Mouse (Mus musculus): Measurements from ENCODE around the gene Anks3. TPM values are rescaled to one million over a fixed set of nuclear protein-coding genes. Genes with fewer than 3 reads are reported as not detected.

The Anks3 gene
- polyA plus RNA-seq, 1 experiment from 2014 or later = 44.4 TPM

DNA sequence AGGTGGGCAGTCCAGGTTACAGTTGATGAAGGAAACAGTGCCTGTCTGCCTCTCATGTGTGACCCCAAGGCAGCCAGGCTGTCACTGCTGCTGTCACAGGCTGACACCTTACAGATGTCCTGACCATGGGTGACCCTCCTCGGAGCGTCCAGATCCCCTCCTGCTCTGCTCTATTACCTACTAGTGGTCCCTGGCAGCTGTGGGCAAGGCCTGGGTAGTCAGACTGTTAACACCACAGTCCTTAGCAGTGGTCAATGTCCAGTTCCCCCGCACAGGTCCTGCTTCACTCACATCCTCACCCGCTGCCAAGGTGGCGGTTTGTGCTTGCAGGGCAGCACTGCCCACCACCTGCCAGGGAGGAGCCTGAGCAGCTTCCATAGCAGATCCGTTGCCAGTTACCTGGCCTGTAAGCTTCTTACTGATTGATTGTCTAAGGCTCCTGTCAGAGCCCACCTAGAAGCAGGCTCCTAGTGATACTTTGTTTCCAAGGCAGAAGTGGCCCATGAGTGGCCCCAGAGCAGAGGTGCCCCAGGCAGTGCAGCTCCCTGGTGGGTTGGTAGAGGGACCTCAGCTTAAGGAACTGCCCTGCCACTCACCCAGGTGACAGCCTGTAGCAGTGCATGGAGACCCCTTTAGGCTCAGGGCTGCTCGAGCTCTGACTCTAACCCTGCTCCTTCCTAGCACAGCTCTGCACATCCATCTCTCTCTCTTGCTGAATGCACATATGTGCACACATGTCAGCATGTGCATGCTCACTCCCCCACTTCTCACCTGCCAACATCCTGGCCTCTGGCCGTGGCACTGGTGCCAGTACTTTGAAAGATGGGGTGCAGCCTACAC is 26.4 kb downstream of the Anks3 start:
- Histone ChIP-seq H3K36me3 (peaks cover 80% of the 10 kb centered on the region), H3K4me3 (no peak overlapping the region), H3K27me3 (ENCODE audit: insufficient read depth, poor library complexity, severe bottlenecking) (no peaks in the 10 kb centered on the region), H3K9me3 (no peaks in the 10 kb centered on the region), H3K27ac (no peak overlapping the region), H3K4me1 (peaks cover 10% of the 10 kb centered on the region)
- no peak for DNase-seq (ENCODE audit: low spot score)
- 89% methylated on average over 8 of the region's 8 CpGs for WGBS

DNA sequence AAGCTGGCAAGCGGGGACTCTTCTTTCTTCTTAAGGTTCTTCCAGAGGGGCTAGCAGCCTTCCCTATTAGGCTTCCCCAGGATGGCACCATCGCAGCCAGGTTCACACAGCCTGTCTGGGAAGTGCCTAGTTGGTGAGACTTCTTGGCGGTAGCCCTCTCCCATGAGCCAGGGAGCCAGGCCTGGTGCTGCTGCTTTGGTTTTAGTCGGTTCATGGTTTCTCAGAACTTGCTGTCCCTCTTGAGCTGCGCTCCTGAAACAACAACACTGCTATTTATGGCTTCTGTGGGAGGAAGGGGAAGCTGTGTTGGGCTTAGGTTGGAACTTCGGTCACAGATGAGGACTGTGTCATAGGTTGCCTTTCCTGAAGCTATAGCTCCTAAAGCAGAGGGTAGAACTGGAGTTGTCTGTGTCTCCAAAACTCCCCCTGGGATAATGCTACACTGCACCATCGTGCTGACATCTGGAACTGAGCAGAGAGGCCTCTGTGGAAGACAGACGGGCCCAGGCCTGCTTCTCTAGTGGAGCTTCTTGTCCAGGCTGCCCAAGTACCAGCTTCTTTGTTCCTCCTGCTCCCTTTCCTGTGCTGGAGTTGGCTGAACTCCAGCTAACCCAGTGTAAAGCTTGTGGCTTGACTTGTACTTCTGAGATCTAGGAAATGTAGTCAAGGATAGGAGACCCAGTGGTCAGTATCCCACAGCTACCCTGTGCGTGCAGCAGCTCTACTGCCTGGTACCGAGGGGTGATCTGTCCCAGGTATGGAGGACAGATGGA is 27.9 kb downstream of the Anks3 start:
- Histone ChIP-seq H3K4me3 (no peak overlapping the region), H3K27ac (0 out of 2 replicates have a peak overlapping the region, but pooled peaks have one; percentile 8), H3K36me3 (peaks cover 80% of the 10 kb centered on the region), H3K9me3 (no peaks in the 10 kb centered on the region), H3K4me1 (peaks cover 10% of the 10 kb centered on the region), H3K27me3 (ENCODE audit: insufficient read depth, poor library complexity, severe bottlenecking) (no peaks in the 10 kb centered on the region)
- DNase-seq (ENCODE audit: low spot score) = no peak
- 82% methylated on average over 10 of the region's 10 CpGs for WGBS

DNA sequence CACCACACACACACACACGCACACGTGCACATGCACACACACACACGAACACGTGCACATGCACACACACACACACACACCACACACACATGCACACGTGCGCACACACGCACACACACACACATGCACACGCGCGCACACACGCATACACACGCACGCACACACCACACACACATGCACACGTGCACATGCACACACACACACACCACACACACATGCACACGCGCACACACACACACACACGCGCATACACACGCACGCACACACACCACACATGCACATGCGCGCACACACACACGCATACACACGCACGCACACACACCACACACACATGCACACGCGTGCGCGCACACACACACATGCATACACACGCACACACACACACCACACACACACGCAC is 28.6 kb downstream of the Anks3 start:
- no peak overlapping the region for H3K4me3 ChIP-seq
- H3K4me1 ChIP-seq = peaks cover 10% of the 10 kb centered on the region
- no peaks in the 10 kb centered on the region for H3K27me3 ChIP-seq (ENCODE audit: insufficient read depth, poor library complexity, severe bottlenecking)
- H3K9me3 ChIP-seq = no peaks in the 10 kb centered on the region
- H3K27ac ChIP-seq = no peak overlapping the region
- no peak for DNase-seq (ENCODE audit: low spot score)
- WGBS = 97% methylated on average over 31 of the region's 31 CpGs
- peaks cover 80% of the 10 kb centered on the region for H3K36me3 ChIP-seq

DNA sequence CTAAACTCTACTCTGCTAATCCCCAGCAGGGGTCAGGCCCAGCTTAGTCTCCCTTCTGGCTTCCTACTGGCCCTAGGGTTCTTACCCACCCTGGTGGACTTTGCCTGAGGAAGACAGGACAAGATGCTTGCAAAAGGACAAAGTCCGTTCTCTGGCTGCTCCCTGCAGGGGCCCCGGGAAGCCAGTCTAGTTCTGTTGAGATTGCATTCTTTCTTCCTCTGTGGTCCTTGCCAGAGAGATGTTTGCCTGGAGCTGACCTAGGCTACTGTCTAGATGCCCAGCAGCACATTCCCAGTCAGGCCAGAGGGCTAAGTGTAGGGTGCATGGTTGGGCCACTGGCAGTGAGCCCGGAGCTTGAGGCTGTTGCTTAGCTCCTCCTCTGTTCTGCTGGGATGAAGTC is 31.6 kb downstream of the Anks3 start:
- 89% methylated on average over 3 of the region's 3 CpGs for WGBS

DNA sequence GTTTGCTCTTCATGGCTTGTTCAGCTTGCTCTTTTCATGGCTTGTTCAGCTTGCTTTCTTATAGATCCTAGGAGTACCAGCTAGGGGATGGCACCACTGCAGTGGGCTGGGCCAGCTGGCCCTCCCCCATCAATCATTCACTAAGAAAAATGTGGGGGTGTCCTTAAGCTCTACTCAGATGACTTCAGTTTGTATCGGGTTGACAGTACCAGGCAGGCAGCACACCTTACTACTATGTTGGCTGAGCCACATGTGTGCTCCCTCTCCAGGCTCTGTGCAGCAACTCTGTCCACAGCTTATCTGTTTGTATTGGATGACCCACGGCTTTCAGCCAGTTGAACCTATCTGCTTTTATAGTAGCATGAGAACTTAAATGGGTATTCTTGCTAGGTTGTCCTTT is 35.5 kb downstream of the Anks3 start:
- H3K27ac ChIP-seq = no peak overlapping the region
- no peaks in the 10 kb centered on the region for H3K4me1 ChIP-seq
- WGBS = 79% methylated on average over 2 of the region's 2 CpGs
- H3K4me3 ChIP-seq = no peak overlapping the region
- no peaks in the 10 kb centered on the region for H3K27me3 ChIP-seq (ENCODE audit: insufficient read depth, poor library complexity, severe bottlenecking)
- peaks cover 97% of the 10 kb centered on the region for H3K36me3 ChIP-seq
- H3K9me3 ChIP-seq = no peaks in the 10 kb centered on the region
- DNase-seq (ENCODE audit: low spot score) = no peak

More for the DNA sequence above, 31.6 kb downstream of the Anks3 start:
- DNase-seq (ENCODE audit: low spot score) = no peak
- Histone ChIP-seq H3K27ac (no peak overlapping the region), H3K4me1 (no peaks in the 10 kb centered on the region), H3K27me3 (ENCODE audit: insufficient read depth, poor library complexity, severe bottlenecking) (no peaks in the 10 kb centered on the region), H3K36me3 (peaks cover 98% of the 10 kb centered on the region), H3K4me3 (no peak overlapping the region), H3K9me3 (no peaks in the 10 kb centered on the region)

DNA sequence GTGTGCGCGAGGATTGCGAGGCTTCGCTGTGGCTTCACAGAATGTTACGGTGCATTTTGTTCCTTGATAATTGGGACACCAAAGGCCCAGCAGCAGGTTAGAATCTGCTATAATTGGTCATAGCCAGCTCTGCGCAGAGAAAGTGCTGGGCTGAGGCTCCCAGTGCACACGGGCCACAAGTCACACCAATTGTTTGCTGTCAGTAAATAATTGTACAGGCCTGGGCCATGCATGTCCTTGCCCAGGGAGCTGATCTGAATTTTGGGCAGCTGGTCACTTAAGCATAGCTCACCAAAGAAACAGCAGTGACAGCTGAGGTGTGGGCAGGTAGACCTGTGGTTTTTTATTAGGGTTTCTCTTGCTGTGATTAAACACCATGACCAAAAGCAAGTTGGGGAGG is 36.0 kb downstream of the Anks3 start:
- H3K27me3 ChIP-seq (ENCODE audit: insufficient read depth, poor library complexity, severe bottlenecking) = no peaks in the 10 kb centered on the region
- 90% methylated on average over 7 of the region's 7 CpGs for WGBS
- no peak overlapping the region for H3K4me3 ChIP-seq
- no peaks in the 10 kb centered on the region for H3K4me1 ChIP-seq
- peaks cover 97% of the 10 kb centered on the region for H3K36me3 ChIP-seq
- no peak overlapping the region for H3K27ac ChIP-seq
- H3K9me3 ChIP-seq = no peaks in the 10 kb centered on the region
- no peak for DNase-seq (ENCODE audit: low spot score)

DNA sequence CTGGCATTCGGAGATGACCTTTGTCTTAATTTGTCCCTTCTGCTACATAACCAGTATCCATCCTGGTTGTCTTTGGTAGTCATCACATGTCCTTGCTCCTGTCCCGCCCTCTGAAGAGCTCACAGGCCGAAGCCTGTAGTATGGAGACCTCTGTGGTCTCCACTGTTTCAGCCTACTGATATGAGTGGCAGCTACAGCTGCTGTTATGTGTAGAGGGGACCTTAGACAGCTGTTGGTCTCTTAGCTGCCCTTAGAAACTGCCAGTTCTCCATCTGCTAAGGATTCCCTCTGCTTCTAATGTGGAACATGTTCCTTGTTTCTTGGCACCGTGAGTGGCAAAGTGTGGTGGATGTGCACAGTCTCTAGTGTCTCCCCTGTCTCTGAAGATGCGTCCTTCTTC is 40.0 kb downstream of the Anks3 start:
- Histone ChIP-seq H3K36me3 (peaks cover 92% of the 10 kb centered on the region), H3K27me3 (ENCODE audit: insufficient read depth, poor library complexity, severe bottlenecking) (no peaks in the 10 kb centered on the region), H3K4me1 (no peaks in the 10 kb centered on the region), H3K4me3 (no peak overlapping the region), H3K27ac (no peak overlapping the region), H3K9me3 (no peaks in the 10 kb centered on the region)
- no peak for DNase-seq (ENCODE audit: low spot score)
- WGBS = 90% methylated on average over 5 of the region's 5 CpGs

DNA sequence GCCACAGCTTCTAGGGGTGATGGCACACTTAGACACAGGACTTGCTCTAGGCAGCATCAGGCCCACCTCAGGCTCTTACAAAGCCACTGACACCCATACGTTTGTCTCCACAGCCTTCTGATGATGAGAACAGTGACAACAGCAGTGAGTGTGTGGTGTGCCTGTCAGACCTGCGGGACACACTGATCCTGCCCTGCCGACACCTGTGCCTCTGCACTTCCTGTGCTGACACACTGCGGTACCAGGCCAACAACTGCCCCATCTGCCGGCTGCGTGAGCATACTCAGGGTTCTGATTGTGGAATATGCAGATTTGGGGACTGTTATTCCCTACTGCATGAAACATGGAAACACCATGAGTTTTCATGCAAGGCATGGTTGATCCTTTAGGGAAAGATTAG is 41.5 kb downstream of the Anks3 start:
- DNase-seq (ENCODE audit: low spot score) = no peak
- WGBS = 93% methylated on average over 6 of the region's 6 CpGs
- no peaks in the 10 kb centered on the region for H3K9me3 ChIP-seq
- H3K4me1 ChIP-seq = no peaks in the 10 kb centered on the region
- no peak overlapping the region for H3K4me3 ChIP-seq
- H3K36me3 ChIP-seq = peaks cover 86% of the 10 kb centered on the region
- no peak overlapping the region for H3K27ac ChIP-seq
- H3K27me3 ChIP-seq (ENCODE audit: insufficient read depth, poor library complexity, severe bottlenecking) = no peaks in the 10 kb centered on the region

DNA sequence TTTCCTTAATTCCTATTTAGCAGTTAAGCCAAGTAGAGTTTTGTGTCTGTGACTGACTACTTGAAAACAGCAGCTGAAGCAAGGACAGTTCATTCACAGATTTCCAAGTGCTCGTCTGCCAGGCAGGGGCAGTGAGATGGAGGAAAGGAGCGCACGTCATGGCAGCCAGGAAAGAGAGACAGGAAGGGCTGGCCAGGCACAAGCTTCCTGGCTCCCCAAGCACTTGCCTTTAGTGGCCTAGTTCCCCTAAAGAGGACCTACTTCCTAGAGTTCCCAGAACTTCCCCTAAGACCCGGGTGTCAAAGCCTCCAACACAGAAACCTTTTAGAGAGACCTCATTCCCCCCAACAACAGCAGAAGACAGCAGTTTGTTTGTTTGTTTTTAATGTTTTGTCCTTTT is 43.4 kb downstream of the Anks3 start:
- no peak overlapping the region for H3K4me3 ChIP-seq
- peaks cover 84% of the 10 kb centered on the region for H3K36me3 ChIP-seq
- no peaks in the 10 kb centered on the region for H3K9me3 ChIP-seq
- H3K4me1 ChIP-seq = peaks cover 5% of the 10 kb centered on the region; the same call in 1 of the 2 replicates
- no peak for DNase-seq (ENCODE audit: low spot score)
- 58% methylated on average over 4 of the region's 4 CpGs for WGBS
- no peak overlapping the region; the same call in 1 of the 2 replicates for H3K27ac ChIP-seq
- H3K27me3 ChIP-seq (ENCODE audit: insufficient read depth, poor library complexity, severe bottlenecking) = no peaks in the 10 kb centered on the region

DNA sequence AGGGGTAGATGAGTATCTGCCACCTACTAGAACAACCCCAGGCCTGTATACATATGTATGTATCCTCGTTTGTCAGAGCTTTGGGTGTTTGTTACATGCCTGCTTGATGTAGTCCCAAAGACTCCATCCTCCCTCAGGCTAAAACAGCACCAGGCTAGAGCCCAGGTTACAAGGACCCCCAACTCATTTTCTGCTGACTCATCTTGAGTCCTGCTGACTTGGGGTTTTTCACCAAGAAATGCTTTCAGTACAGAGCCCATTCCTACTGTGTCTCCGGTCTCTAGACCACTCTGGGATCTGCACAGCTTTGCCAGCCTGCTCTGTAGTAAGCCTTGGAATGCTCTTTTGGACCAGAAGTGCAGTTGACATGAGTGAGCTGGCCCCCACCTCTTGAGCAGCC is 47.4 kb downstream of the Anks3 start:
- H3K9me3 ChIP-seq = no peaks in the 10 kb centered on the region
- peaks cover 81% of the 10 kb centered on the region for H3K36me3 ChIP-seq
- H3K4me3 ChIP-seq = no peak overlapping the region
- WGBS = 80% methylated on average over 2 of the region's 2 CpGs
- no peak overlapping the region for H3K27ac ChIP-seq
- no peaks in the 10 kb centered on the region for H3K27me3 ChIP-seq (ENCODE audit: insufficient read depth, poor library complexity, severe bottlenecking)
- DNase-seq (ENCODE audit: low spot score) = no peak
- H3K4me1 ChIP-seq = peaks cover 20% of the 10 kb centered on the region

DNA sequence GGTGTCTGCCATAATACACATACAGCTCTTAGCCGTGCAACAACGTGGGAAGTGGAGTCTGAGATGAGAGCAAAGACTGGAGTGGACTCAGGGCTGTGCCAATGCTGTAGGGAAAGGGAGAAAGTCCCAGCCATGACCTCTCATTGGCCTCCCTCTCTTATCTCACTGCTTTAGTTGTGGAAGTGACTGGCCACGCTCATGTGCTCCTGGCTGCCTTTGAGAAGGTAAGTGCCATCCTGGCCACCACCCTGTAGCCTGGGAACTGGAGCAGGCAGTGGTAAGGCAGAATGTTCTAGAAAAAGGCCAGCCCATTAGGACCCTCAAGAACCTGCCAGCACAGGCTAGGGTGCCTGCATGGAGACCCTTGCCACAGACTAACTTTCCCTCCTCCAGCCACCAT is 48.1 kb downstream of the Anks3 start:
- H3K4me1 ChIP-seq = peaks cover 20% of the 10 kb centered on the region
- 55% methylated on average over 3 of the region's 3 CpGs for WGBS
- no peaks in the 10 kb centered on the region for H3K27me3 ChIP-seq (ENCODE audit: insufficient read depth, poor library complexity, severe bottlenecking)
- 0 out of 2 replicates have a peak overlapping the region, but pooled peaks have one; percentile 2 for H3K27ac ChIP-seq
- no peak for DNase-seq (ENCODE audit: low spot score)
- H3K36me3 ChIP-seq = peaks cover 81% of the 10 kb centered on the region
- no peaks in the 10 kb centered on the region for H3K9me3 ChIP-seq
- H3K4me3 ChIP-seq = no peak overlapping the region

DNA sequence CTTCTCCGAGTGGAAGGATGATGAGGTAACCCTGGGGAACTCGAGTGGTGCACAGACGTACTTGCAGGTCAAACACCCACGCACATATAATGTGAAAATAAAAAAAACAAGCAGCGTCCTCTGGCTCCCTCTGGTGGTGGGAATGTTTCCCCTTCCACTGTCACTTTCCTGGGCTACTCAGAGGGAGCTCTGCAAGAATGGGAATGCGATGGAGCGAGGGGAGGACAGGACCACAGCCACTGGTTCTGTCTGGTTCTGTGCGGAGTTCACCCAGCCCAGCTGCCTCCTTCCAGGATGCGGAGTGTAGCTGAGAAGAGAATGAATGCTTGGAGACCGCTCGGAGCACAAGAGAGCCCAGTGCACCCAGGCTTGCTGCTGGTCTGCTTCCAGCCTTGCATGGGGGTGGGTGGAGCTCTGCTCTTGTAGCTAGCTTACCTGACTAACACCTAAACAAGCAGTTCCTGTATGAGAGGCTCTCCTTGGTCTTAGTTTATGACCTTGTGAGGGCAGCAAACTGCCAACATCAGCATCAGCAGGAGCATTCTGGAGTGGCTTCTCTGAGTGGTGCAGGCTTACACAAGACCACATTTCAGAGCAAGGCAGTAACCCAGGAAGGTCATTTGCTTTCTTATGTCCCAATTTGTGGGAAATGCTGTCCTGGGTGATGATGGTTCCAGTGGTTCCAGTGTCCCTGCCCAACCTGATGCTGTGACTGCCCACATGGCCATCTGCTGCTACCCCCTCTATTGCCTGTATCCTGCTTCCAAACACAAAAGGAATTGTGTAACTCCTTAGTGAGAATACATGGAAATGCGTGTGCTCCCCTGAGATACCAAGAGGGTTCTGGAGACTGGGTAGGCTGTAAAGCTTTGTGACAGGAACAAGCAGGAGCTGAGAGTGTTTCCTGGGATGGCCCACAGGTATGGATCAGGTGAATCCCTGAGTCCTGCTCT is 49.9 kb downstream of the Anks3 start:
- Histone ChIP-seq H3K27ac (peak overlapping the region; percentile 56), H3K9me3 (no peaks in the 10 kb centered on the region), H3K36me3 (peaks cover 86% of the 10 kb centered on the region), H3K27me3 (ENCODE audit: insufficient read depth, poor library complexity, severe bottlenecking) (no peaks in the 10 kb centered on the region), H3K4me1 (peaks cover 20% of the 10 kb centered on the region), H3K4me3 (peak overlapping the region; percentile 18; the same call in 1 of the 2 replicates)
- peak; percentile 89 for DNase-seq (ENCODE audit: low spot score)
- WGBS = 36% methylated on average over 12 of the region's 12 CpGs

All from heart, embryonic 10.5 days (tissue).